Mouse (Mus musculus) stomach, postnatal 0 days (tissue): Measurements from ENCODE around the gene Stk4. TPM values are rescaled to one million over a fixed set of nuclear protein-coding genes. Genes with fewer than 3 reads are reported as not detected.
A peak's percentile ranks its signal among the peaks of the same experiment; 100 is the strongest.

ENCODE experiments used
- ATAC-seq: fragments of 200-750 bp; cut with Nextera tagmentation; 2 replicates; pipeline ENCODE4 v1.8.0; 2017; ENCODE audit not compliant: low FRiP score, low TSS enrichment
- DNase-seq: peaks from one replicate; pipeline ENCODE4 v3.0.0-alpha.2; 2016; ENCODE audit warnings: low spot score
- H3K27ac ChIP-seq: fragments of 300-500 bp; sonication (generic); replicated peaks from 2 replicates; pipeline ENCODE4 v1.5.1; 2014; ENCODE audit warnings: mild to moderate bottlenecking, control low read depth
- H3K27me3 ChIP-seq: fragments of 300-500 bp; sonication (generic); 2 replicates; pipeline ENCODE4 v1.6.1; 2014; ENCODE audit warnings: low read length; ENCODE audit not compliant: control insufficient read depth, insufficient read depth
- H3K36me3 ChIP-seq: fragments of 300-500 bp; sonication (generic); 2 replicates; pipeline ENCODE4 v1.6.1; 2014; ENCODE audit warnings: low read length, mixed read lengths; ENCODE audit not compliant: control insufficient read depth, insufficient read depth
- H3K4me1 ChIP-seq: fragments of 300-500 bp; sonication (generic); replicated peaks from 2 replicates; pipeline ENCODE4 v1.6.1; 2014; ENCODE audit warnings: antibody characterized with exemption; ENCODE audit not compliant: control insufficient read depth, insufficient read depth
- H3K4me2 ChIP-seq: fragments of 300-500 bp; sonication (generic); replicated peaks from 2 replicates; pipeline ENCODE4 v1.6.1; 2014; ENCODE audit warnings: low read depth, mild to moderate bottlenecking, control low read depth, moderate library complexity
- H3K4me3 ChIP-seq: fragments of 300-500 bp; sonication (generic); 2 replicates; pipeline ENCODE4 v1.5.1; 2014; ENCODE audit warnings: low read depth, low read length, control low read depth
- H3K9ac ChIP-seq: fragments of 300-500 bp; sonication (generic); 2 replicates; pipeline ENCODE4 v1.6.1; 2014; ENCODE audit warnings: mild to moderate bottlenecking, low read length, control low read depth, mixed read lengths
- H3K9me3 ChIP-seq: fragments of 300-500 bp; sonication (generic); 2 replicates; pipeline ENCODE4 v1.6.1; 2016; ENCODE audit warnings: low read length; ENCODE audit not compliant: control insufficient read depth
- CTCF ChIP-seq: IDR thresholded peaks from 2 replicates; pipeline ENCODE4 v1.5.1; 2016; ENCODE audit warnings: antibody characterized with exemption, low read depth, mild to moderate bottlenecking, moderate library complexity
- EP300 ChIP-seq: optimal IDR thresholded peaks from 2 replicates; pipeline ENCODE3; 2016; ENCODE audit warnings: antibody characterized with exemption
- WGBS: fragments of 180-500 bp; shearing (Covaris S2); extraction: QIAGEN DNeasy Blood & Tissue Kit; methylation state at CpG from one replicate; pipeline ENCODE4 v1.1.7; 2014; 5-methylcytosine and 5-hydroxymethylcytosine counted together
- polyA plus RNA-seq: library from polyadenylated mRNA; unstranded; fragments of >200 nt; fragmentation: Nextera tagmentation; extraction: Ambion mirVana; gene quantifications from 2 replicates; pipeline ENCODE4 v1.2.1, GENCODE M21; 2015

Gene Stk4
- polyA plus RNA-seq, 1 experiment from 2014 or later: 13.6 TPM

DNA sequence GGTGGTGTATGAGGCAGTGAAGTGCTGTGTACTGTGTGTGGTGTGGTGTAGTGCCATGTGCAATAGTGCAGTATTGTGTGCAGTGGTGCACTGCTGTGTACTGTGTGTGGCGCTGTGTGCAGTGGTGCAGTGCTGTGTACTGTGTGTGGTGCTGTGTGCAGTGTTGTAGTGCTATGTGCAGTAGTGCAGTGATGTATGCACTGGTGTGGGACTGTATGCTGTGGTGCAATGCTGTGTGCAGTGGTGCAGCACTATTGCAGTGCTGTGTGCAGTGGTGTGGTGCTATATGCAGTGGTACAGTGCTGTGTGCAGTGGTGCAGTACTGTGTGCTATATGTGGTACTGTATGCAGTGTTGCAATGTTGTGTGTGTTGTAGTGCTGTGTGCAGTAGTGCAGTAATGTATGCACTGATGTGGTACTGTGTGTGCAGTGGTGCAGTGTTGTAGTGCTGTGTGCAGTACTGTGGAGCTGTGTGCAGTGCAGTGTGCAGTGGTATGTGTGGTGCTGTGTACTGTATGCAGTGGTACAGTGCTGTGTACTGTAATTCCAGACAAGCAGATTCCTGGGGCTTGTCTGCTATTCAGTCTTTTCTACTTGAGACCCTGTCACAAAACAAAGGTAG lies 31.6 kb upstream of the Stk4 start:
- Histone ChIP-seq H3K9me3 (no peaks in the 10 kb centered on the region), H3K9ac (no peak overlapping the region), H3K27me3 (no peaks in the 10 kb centered on the region), H3K4me1 (no peaks in the 10 kb centered on the region), H3K36me3 (no peaks in the 10 kb centered on the region), H3K4me2 (no peak overlapping the region), H3K27ac (no peak overlapping the region), H3K4me3 (no peak overlapping the region)
- DNase-seq (no peak), ATAC-seq (no peak)
- WGBS: 86% methylated on average over 1 of the region's 1 CpGs
- TF ChIP-seq EP300 (no peak), CTCF (no peak)

DNA sequence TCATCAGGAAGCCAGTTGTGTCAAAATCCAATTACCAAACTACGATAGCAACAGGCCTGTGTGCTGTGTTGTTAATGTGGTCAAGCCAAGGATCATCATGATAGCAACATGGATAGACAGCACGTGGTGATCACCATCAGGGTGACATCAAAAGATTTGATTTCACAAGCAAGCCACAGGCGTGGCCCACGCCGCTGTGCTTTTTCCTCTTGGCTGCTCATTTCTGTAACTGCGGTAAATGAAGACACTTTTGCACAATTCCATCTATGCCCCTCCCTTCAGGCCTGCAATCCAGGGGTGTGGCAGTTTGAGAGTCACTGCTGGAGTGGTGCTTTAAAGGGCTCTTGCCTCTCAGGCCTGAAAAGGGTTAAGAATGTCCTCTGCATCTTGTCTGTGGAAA lies 29.2 kb upstream of the Stk4 start:
- no peaks in the 10 kb centered on the region for H3K9me3 ChIP-seq
- no peak for ATAC-seq
- no peak overlapping the region for H3K4me3 ChIP-seq
- no peak overlapping the region for H3K4me2 ChIP-seq
- no peak for TF ChIP-seq CTCF
- H3K36me3 ChIP-seq: no peaks in the 10 kb centered on the region
- no peak overlapping the region for H3K27ac ChIP-seq
- H3K9ac ChIP-seq: no peak overlapping the region
- H3K4me1 ChIP-seq: no peaks in the 10 kb centered on the region
- no peak for DNase-seq
- no peaks in the 10 kb centered on the region for H3K27me3 ChIP-seq
- 69% methylated on average over 6 of the region's 6 CpGs for WGBS

DNA sequence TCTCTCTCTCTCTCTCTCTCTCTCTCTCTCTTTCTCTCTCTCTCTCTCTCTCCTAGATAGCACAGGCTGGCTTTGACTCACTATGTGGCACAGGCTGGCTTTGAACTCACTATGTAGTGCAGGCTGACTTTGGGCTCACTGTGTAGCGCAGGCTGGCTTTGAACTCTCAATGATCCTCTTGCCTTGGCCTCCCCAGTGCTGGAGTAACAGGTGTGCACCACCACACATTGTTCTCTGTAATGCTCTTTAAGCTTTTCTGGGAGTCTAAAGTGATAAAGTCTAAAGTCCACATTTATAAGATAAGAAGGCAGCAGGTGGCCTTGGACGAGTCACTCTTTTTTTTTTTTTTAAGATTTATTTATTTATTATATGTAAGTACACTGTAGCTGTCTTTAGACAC lies 28.6 kb upstream of the Stk4 start:
- 67% methylated on average over 2 of the region's 2 CpGs for WGBS
- no peaks in the 10 kb centered on the region for H3K36me3 ChIP-seq
- TF ChIP-seq EP300 (no peak), CTCF (no peak)
- H3K27me3 ChIP-seq: no peaks in the 10 kb centered on the region
- H3K4me1 ChIP-seq: no peaks in the 10 kb centered on the region
- no peak overlapping the region for H3K4me3 ChIP-seq
- H3K9ac ChIP-seq: no peak overlapping the region
- no peak for DNase-seq
- H3K4me2 ChIP-seq: no peak overlapping the region
- ATAC-seq: no peak
- H3K9me3 ChIP-seq: no peaks in the 10 kb centered on the region
- H3K27ac ChIP-seq: no peak overlapping the region

DNA sequence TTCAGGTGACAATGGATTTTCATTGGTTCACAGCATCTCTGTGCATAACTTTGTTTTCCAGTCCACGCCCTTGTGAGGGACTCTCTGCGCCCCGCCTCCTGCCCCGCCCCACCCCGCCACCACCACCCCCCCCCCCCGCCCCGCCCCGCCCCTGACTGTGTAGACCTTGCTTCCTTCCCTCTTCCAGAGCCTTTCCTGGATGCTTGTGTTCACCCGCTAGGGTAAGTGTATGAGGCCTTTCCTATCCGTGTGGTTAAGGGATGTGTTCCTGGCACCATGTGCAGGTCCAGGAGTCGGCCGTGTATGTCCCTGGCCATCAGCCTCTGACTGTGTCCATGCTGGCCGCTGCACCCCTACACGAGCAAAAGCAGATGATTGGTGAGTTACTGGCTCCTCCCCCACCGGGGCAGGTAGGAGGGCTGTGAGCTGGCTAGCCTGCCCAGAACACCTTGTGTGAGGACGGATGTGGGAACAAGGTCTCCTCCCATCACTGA lies 22.9 kb upstream of the Stk4 start:
- ATAC-seq: peak; percentile 93
- H3K9me3 ChIP-seq: no peaks in the 10 kb centered on the region
- no peak overlapping the region for H3K27ac ChIP-seq
- 3% methylated on average over 14 of the region's 16 CpGs for WGBS
- H3K4me3 ChIP-seq: peak overlapping the region; percentile 18; the same call in 1 of the 2 replicates
- no peak for TF ChIP-seq CTCF
- no peak for TF ChIP-seq EP300
- peak; percentile 76 for DNase-seq
- no peaks in the 10 kb centered on the region for H3K4me1 ChIP-seq
- H3K27me3 ChIP-seq: no peaks in the 10 kb centered on the region
- H3K36me3 ChIP-seq: 0 out of 2 replicates have a peak, but pooled peaks cover under 1% of the 10 kb centered on the region
- H3K9ac ChIP-seq: no peak overlapping the region
- peak overlapping the region; percentile 39 for H3K4me2 ChIP-seq

DNA sequence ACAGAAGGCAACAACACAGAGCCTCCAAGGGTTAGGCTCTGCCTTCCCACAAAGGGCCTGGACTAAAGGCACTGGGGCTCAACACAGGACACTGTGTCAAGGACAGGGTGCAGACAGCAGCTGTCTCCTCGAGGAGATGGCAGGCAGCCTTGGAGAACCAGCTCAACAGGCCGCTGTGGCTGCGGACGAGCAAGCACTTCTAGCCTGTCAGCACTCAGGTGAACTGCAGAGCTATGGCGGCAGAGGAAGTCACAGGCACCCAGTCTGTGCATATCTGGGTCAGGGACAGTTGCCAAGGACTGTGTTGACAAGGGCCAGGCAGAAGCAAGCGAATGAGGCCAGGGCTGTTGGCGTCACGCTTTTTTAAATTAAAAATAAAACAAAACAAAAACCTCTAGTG lies 16.4 kb upstream of the Stk4 start:
- H3K4me3 ChIP-seq: no peak overlapping the region
- 86% methylated on average over 8 of the region's 8 CpGs for WGBS
- H3K9ac ChIP-seq: no peak overlapping the region
- no peak overlapping the region for H3K4me2 ChIP-seq
- ATAC-seq (no peak), DNase-seq (no peak)
- peaks cover 36% of the 10 kb centered on the region for H3K36me3 ChIP-seq
- no peaks in the 10 kb centered on the region for H3K9me3 ChIP-seq
- H3K27me3 ChIP-seq: no peaks in the 10 kb centered on the region
- H3K27ac ChIP-seq: no peak overlapping the region
- TF ChIP-seq EP300: no peak
- TF ChIP-seq CTCF: no peak
- no peaks in the 10 kb centered on the region for H3K4me1 ChIP-seq

DNA sequence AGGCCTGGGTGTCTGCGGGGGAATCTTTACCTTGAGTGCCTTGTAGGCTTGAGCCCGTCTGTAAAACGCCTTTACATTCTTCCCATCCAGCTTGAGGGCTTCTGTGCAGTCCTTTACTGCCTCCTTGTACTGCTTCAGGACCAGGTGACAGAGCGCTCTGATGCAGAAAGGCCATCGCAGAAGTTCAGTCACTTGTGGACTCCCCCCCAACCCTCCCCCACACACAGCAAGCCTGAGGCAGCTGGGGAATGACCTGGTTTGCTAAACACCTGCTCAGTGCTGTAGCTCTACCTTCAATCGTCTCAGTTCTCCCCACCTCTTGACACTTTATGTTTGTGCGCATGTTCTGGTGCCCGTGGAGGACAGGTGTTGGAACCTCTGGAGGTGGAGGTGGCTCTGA lies 15.5 kb upstream of the Stk4 start:
- H3K9me3 ChIP-seq: no peaks in the 10 kb centered on the region
- no peaks in the 10 kb centered on the region for H3K4me1 ChIP-seq
- WGBS: 97% methylated on average over 8 of the region's 8 CpGs
- H3K36me3 ChIP-seq: peaks cover 42% of the 10 kb centered on the region
- H3K4me3 ChIP-seq: no peak overlapping the region
- no peak overlapping the region for H3K4me2 ChIP-seq
- H3K9ac ChIP-seq: no peak overlapping the region
- TF ChIP-seq CTCF: no peak
- no peak for TF ChIP-seq EP300
- H3K27me3 ChIP-seq: no peaks in the 10 kb centered on the region
- no peak overlapping the region for H3K27ac ChIP-seq
- no peak for ATAC-seq
- DNase-seq: no peak
